Mouse (Mus musculus): ENCODE data around the gene Tmem185b.

DNA sequence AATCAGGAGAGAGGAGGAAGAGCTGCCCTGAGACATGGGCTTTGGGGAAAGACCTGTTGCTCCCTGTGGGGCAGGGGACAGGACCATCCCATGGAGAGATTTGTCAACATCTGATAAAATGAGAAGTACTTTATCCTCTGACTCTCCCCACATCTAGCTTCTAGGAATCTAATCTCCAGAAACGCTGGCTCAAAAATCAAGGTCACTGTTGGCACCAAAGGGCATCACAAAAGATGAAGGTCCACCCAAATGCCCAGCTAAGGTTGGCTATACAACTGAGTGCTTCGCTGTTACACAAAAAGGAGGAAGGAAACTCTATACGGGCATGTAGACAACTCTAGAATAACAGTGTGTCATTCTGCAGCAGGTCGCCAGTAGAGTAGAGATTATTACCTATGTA lies 46.3 kb upstream of the Tmem185b start:
- no peak for TF ChIP-seq POLR2A (IDR thresholded peaks at IDR 0.05; ENCODE audit: insufficient read depth, low read depth, low read length)
- TF ChIP-seq CTCF (IDR thresholded peaks at IDR 0.05; ENCODE audit: insufficient read depth, low read depth, low read length): no peak

Data from olfactory bulb, adult 2 months (tissue).